Mouse (Mus musculus) macrophage (primary cell): ENCODE results near the gene Cps1. TPM values are rescaled to one million over a fixed set of nuclear protein-coding genes. Genes with fewer than 3 reads are reported as not detected.

ENCODE experiments used
- polyA plus RNA-seq: library from polyadenylated mRNA; stranded (reverse); fragments of 250-400 nt; gene quantifications from 3 replicates; pipeline ENCODE4 v1.2.4, GENCODE M21; 2018; ENCODE audit warnings: inconsistent platforms

The Cps1 gene
- polyA plus RNA-seq, 1 experiment from 2014 or later, result not detected

Other genes starting within 250 kb of the Cps1 start
- not detected in 3 replicates for gene Myl1, start 177.6 kb upstream of the Cps1 start, polyA plus RNA-seq
- gene Lancl1, start 84.2 kb upstream of the Cps1 start, polyA plus RNA-seq, result 15.2 to 17.9 TPM (median 15.8 TPM) in 3 replicates